Mouse (Mus musculus): ENCODE results near the gene Tmbim6.

The Tmbim6 gene

DNA sequence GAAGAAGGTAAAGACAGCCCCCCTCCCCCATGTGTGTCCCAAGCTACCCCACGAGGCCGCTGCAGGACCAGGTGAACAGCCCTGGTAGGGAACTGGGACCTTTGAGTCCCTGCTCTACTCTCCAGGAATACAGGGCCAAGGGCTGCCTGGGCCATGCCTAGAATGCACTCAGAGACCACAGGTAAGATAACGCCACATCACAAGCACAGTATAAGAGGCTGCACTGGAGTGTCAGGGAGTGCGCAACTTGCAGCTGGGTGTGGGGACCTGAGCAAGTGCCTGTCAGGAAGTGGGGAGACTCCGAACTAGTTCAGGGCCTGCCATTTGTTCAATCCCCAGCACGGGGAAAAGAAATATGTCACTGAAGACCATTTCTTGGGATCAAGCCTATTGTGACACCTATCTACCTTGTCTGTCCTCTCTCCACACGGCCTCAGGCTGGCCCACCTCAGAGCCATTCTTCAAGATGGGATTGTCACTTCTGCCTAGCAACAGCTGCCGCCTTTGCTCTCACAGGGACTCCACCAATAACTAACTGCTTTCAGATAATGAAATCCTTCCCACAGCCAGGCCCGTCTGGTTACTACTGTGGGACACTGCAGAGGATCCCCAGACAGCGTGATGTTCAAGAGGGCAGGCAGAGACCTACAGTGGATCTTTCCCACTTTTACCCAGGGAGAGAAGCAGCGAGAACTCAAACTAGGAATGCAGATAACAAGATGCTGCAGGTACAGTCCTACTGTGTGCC lies 60.6 kb downstream of the Tmbim6 start:
- no peak for DNase-seq (ENCODE audit: low spot score)

DNA sequence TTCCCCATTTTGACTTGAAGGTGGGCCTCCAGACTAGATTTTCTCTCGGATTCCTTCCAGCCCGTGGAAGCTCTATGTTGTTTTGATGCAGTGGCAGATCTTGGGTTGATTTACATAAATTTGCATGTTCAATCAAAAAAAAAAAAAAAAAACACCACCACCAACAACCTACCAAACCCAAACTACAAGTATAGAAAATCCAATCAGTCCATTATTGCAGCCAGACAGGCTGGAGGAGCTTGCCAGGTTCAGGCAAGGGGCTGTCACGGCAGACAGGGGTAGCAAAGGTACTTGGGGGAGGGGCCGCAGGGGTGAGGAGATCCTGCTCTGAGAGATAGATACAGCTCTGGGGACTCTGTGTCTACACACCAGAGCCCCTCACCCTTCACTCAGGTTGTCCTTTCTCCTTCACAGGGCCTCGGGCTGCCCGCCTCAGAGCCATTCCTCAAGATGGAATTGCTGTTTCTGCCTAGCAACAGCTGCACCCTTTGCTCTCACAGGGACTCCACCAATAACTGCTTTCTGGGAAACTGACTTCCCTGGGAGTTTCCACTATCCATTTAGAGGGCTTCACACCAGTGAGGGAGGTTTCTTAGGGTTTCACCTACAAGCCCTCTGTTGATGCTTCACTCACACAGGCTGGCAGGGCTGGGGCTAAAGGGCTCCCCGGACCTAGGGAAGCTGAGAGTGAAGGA lies 62.0 kb downstream of the Tmbim6 start:
- DNase-seq (ENCODE audit: low spot score), result no peak

DNA sequence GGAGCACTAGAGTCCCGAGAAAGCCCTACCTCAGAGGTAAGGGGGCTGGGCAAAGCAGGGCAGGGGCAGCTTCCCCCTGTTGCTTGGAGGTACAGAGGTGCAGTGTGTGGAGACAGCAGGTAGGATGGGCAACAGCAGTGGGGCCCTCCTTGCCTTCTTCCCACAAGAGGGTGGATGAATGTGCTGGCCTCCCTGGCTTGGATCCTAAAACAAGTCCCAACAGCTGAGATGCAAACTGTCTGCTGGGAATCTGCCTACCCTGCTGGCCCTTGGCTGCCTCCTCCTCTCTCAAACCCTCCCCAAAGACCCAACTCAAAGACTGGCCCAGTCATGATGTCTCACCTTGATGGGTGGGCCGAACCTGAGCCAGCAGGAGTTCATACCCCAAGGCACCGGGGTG lies 62.7 kb downstream of the Tmbim6 start:
- DNase-seq (ENCODE audit: low spot score), result no peak

DNA sequence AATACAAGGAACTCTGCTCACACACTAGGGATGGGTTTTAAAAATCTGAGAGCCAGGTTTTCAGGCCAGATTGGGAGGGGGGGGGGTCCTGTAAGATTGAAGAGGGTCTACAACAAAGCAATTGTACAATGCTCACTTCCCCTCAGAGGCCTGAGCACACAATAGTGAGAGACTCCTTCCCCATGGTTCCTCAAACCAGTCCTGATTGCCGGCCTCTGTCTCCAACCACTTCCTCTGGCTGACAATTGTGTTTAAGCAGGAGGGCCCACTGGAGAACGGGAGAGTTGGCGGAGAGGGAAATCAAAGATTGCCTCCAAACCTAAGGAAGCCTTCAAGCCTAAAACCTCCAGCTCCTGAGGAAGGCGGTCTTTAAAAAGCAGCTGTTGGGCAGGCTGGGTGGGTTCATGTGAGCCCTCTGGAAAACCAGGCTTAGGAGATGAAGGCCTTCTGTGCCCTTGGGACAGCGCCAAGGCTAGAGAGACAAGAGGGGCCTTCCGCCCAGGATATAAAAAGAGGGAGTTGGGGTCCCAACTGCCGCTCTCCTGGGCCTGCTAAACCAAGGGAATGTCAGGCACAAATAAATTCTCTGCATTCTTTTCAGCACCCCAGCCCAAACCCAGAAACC lies 63.8 kb downstream of the Tmbim6 start:
- DNase-seq (ENCODE audit: low spot score), result no peak

DNA sequence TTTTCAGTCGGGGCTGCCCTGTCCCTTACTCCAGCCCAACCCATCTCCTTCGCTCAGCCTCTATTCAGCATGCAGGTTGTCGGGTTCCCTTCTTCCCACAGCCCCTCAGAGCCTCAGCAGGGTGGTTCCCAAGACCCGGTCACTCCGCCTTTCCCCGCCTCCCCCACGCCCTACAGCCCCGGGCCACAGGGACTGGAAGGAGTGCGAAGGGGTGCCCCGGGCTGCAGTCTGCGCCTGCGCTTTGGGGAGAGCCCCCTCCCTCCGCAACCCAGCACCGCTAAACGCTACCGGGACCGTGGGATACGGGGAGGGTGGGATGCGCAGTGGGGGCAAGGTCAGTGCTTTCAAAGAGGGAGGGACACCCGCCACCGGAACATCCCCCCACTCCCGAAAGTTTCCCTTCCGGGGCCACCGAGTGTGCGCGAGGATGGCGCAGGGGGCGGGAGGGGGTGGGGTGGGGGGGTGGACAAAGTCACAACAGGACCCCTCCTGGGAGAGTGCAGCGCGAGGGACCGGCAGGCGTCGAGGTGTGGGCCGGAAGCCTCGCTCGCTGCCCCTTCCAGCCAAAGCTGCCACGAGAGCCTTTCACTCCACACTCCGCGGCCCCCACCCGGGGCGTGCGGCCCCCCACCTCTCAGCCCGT lies 64.4 kb downstream of the Tmbim6 start:
- peak; percentile 54 for DNase-seq (ENCODE audit: low spot score)

DNA sequence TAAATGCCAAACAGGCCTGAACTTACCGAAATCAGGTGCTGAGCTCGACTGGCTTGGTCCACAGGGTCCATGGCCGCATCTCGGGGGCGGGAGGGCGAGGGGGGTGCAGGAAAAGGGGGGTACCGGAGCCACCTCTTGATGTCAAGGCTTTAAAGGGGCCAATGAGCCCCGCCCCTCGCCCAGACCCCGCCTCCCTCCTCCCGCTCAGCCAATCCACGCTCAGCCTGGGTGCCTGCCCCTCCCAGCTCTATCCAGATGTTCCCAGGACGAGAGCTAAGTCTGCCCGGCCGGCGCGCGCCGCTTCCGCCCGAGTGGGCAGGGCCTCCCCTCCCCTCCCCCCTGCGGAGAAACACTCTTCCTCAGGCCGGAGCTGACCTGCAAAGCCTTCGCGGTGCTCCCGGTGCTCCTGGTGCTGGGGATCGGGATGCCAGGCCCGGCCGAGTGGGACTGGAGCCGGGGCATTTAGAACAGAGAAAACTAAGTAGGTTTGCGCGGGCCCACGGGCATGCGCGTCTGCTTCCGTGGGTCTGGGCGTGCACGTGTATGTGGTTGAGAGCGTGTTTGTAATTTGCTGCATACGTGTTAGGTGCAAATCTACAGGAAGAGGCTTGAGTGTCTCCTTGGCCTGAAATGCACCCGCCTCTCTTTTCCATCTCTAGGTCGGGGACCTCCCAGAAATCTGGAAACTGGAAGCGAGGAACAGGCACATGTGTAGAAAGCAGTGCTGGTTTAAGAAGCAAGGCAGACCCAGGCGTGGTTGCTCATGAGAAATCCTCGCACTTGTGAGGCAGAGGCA lies 65.1 kb downstream of the Tmbim6 start, which contains the start of gene Nckap5l:
Gene Nckap5l, minus strand, starts transcription at position 143 of the 796 bp plus-strand sequence.
- DNase-seq (ENCODE audit: low spot score), result peak; percentile 83

Measured in ovary, postnatal 10 days (tissue).